Mouse (Mus musculus) yolk sac, embryonic 10.5 days (tissue): Measurements from ENCODE around the gene Aox2.

Experiments used
- DNase-seq: peaks from one replicate; pipeline ENCODE4 v3.0.0-alpha.2; 2017; ENCODE audit warnings: low spot score

Gene Aox2

DNA sequence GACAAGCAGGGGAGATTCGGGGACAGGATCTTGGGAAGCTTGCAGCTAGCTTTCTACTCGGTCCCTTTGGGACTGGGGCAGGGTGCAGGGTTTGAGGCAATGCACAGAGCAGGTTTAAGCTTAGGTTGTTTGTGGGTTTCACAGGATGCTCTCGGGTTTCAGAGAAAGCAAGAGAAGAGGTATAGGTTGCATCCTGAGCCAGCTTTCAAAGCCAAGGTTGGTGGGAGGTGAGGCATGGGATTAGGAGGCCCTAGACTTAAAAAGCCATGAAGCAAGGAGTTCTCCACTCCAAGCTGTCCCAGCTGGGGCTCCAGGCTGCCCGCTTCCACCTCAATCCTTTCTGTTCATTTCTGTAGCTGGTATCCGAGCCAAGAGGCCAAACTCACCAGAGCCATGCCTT lies at the start of gene Aox2:
Aox2 (plus strand) TSS at position 301 of the 400 bp plus-strand sequence.
- DNase-seq = no peak

DNA sequence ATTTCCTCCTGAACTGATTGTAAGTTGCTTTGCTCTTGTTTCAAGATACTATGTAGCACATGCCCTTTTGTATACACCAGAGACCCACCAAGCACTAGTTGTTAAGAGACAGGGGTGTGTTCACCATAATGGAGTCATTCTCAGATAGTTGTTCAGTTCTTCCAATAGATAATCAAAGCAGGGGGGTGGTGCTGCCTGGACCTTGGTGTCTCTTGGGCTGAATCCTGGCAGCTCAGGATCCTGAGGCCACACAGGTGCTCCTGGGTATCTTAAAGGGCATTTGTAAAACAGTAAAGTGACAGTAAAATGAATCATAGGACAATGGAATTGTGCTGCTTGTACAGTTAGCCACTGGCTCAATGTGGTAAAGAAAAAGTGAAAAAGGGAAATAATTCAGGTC lies 49.2 kb upstream of the Aox2 start:
- no peak for DNase-seq

DNA sequence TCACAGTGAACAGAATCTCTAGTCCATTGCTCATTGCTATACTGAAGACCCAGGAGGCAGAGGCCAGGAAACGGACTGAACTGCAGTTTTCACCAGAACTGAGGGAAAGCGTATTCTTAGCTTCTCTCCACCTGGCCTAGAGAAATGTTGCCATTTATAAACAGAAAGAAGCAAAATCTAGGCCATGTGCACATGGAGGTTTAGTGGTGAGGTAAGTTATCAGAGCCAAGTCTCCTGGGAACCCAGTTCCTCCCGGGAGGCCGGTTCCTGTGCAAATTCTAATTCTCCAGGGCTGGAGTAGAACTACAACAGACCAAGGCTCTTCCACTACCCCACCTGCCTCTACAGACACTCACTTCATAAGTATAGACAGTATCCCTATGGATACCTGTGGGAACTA lies 48.4 kb upstream of the Aox2 start:
- no peak for DNase-seq

DNA sequence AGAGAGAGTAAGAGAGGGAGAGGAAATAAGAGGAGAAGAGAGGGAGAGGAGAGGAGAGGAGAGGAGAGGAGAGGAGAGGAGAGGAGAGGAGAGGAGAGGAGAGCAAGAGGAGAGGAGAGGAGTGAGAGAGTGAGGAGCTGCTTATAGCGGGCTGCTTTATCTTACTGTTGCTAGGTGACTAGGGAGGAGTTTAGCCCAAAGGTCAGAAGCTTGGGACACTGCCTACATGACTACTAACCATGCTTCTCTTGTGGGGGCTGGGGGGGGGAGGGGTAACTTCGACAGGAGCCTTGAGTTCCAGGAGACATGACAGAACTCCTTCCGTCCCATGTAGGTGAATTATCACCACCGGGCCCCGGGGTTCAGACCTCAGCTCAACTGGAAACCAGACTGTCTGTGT lies 47.6 kb upstream of the Aox2 start:
- DNase-seq = peak; percentile 32

DNA sequence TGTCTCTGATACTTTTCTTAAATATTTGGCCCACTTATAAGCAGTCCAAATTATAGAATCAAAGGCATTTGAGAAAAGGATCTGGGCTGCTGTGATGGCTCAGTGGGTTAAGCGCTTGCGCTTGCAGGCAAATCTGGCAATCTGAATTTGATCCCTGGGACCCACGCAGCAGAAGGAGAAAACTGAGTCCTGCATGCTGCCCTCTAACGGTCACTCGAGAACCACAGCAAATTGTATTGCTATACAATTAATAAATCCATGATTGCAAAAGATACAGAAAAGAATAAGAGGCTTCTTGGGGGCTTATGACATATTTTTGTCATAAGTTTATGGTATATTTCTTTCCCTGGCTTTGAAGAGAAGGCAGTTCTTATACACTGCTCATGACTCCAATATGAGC lies 42.7 kb upstream of the Aox2 start:
- DNase-seq = no peak

DNA sequence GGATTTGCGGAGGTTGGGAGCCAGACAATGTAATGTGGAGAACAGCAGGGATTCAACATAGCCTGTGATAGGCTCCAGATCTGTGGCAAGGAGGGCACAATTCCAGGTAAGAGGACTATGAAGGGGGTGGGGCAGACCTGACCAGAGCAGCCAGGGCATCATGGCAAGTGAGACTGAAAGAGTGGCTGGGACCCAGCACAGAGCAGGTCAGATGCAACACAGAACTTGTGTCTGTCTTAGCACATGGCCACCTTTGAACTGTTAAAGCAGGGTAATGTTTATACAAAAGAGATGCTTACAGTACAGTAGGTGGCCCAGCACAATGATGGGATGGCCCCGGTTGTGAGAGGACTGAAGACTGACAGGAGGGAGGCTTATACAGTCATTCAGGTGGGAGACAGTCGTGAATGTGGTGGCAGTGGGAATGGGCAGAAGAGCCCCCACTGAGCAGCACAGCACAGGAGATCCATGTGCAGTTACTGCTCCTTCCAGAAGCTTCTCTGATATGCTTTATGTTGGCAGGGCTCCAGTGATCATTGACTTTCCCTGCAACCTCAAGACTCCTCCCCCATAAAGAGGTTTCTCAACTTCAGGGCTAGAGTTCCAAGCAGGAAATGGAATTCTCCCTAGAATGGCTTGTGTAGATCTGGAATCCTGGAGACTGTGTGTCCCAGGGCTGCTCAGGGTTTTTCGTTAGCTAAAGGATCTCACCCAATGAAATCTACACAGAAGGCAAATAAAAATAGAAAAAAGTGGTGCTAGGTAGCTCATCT lies 40.4 kb upstream of the Aox2 start:
- no peak for DNase-seq

DNA sequence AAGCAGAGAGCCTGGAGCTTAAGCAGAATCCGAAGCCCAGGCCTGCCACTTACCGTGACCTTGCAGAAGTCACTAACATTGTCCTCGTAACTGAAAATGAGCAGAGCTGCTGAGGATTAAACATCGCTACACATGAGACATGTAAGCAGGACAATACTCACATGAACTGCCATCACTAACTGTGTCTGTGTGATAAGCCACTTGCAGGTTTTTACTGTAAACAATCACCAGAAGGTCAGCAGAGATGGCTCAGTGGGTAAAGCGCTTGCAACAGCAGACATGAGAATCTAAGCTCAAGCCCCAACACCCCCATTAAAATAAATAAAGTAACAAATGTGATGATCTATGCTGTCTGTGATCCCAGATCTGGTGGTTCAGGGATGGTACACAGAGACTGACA lies 39.7 kb upstream of the Aox2 start:
- DNase-seq = no peak

DNA sequence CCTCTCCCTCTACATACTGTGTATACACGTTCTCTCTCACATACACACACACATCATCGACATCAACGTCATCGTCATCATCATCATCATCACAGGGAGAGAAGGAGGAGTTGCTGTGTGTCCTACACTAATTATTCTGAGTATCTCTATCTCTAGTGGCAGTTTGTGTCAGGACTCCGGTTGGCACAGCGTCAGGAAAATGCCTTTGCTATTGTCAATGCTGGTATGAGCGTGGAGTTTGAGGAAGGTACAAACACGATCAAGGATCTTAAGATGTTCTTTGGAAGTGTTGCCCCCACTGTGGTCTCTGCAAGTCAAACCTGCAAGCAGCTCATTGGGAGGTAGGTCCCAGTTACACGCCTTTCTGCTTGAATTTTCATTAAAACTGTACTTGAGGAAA lies 39.2 kb upstream of the Aox2 start:
- DNase-seq = no peak

DNA sequence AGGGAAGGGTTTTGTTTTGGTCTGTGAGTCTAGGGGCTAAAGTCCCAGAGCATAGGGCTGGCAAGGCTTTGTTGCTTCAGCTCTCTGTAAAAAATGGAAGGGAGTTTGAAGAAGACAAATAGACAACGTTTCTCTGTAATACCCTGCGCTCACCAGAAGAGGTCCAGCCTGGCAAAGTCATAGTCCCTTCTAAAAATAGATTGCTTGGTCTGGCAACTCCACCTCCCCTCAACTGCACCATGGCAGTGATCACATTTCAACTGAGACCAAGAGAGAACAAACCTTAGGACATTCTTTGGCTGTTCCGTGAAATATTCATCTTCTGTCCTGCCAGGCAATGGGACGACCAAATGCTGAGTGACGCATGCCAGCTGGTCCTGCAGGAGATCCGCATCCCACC lies 37.8 kb upstream of the Aox2 start:
- no peak for DNase-seq

DNA sequence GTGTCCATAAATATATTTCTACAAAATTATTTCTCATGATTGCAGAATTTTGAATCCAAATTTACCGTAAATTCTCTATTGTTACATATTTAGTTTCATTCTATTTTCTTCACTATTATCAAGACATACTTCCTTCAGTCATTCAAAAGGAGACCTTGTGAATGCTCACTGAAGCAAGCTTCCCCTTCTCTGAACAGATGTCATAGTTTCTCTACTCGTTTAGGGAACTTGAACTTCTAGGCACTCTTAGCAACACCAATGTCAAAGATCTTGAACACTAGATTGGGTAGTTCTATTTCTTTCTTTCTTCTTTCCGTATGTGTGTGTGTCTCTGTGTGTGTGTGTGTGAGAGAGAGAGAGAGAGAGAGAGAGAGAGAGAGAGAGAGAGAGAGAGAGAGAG lies 33.6 kb upstream of the Aox2 start:
- no peak for DNase-seq

DNA sequence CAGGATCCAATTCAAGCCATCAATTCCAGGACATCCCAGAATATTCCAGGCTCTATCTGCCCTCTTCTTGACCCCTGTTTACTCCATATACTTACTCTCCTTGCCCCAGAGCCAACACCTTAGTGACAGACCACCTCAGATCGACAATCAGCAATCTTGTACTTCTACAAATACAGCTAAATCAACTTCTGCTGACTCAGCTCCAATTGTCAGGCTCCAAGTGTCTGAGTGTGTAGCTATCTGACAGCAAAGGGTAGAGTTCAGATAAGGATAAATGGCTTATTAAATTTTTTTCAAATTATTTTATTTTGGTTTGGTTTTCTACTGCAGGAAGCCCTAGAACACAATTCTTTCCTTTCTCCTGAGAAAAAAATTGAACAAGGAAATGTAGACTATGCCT lies 29.6 kb upstream of the Aox2 start:
- DNase-seq = no peak

DNA sequence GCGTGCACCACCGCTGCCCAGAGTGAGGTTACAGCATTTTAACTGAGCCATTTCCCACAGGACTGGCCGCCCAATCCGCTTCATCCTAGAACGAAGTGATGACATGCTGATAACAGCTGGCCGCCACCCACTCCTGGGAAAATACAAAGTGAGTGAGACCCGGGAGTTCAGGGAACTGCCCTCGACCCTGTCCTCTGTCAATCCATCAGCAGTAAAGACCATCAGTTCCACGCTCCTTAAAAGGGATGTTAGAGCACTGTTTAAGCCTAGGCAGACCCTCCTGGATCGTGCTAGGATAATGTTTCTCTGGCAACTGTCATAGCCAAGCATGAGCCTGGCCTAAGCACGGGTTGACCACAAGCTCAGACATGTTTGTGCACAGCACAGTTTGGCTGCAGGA lies 24.7 kb upstream of the Aox2 start:
- DNase-seq = no peak

DNA sequence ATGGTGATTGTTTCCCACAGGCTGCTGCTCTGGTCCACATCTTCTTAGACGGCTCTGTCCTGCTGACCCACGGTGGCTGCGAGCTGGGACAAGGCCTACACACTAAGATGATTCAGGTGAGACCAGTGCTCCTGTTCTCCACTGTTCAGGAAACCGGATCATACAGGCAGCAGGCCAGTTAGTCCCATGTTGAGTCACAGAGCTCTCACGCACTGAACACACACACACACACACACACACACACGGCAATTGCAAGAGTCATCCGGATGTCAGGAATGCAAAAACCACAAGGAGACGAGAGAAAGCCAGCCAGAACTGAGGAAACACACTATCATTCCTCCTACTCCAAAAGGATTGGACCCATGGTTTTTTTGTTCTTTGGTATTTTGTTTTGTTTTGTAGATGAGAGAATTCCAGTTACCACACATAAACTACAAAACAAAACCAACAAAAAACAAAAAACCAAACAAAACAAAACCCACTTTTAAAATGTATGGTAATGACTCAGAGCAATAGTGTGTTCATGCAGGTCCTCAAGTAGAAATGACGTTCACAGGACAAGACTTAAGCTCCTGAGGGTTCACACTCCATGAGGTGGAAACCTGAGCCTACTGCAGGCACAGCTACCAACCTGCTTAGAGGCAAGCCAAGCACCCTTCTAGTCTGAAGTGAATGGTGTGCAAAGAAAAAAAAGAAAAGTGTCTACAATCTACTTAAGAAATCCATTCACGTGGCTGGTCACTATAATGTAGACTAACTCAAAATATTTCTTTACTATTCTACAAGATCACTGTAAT lies 20.7 kb upstream of the Aox2 start:
- DNase-seq = no peak

DNA sequence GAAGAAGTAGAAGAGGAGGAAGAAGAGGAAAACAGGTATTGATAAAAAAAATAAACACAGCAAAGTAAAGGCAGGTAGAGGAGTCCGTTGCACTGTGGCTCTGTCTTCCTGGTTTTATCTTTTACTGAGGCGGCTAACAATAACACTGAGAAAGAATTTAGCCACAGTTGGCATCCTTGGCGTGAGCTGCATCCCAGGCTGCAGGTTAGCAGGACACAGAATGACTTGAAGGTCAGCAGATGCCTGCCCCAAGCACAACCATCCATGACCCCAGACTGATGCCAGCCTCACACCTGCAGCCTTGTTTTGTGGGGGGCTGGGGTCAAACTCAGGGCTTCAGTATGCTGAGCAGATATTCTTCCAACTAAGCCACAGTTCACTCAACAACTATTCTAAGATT lies 17.8 kb upstream of the Aox2 start:
- no peak for DNase-seq

DNA sequence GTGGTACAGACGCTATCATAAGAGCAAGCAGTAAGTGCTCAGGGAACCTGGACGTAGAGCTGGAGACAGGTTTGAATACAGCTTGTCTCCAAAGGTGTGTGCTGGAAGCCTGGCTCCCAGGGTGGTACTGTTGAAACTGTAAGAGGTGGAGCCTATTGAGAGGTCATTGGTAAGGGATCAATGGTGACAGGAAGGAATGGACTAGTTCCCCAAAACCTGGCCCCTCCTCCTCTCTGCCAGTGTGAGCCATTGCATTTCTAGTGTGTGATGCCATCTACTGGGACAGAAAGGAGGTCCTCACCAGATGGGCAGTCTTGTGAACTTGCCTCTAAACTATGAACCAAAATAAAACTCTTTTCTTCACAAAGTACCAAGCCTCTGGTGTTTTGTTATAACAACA lies 9.9 kb upstream of the Aox2 start:
- DNase-seq = no peak

DNA sequence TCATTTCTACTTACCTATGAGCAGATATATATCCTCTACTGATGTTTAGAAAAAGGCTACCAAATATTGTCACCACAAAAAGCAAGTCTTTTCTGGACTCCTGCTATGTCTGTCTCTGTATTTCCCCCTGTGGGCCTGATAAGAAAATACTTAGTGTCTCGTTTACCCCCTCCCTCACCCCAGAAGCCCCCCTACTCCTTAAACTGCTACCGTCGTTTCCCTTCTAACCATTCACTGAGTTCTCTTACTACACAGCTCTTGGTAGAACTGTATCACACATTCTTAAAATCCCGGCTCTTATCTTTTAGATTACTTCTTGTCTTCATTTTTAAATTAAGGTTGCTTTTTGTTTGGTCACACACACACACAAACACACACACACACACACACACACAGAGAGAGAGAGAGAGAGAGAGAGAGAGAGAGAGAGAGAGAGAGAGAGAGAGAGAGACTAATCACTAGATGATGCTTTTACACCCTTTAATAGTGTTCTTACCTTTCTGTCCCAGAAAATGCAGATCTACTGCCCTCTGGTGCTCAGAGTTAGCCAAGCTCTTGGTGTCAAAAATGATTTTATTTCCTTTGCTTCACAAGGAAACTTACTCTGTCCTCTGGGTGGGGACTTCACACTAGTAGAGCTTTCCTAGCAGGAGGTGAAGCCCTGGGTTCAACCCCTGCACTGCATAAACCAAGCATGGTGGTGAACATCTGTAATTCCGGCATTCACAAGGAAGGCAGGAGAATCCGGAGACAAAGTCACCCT lies 7.1 kb upstream of the Aox2 start:
- DNase-seq = no peak

DNA sequence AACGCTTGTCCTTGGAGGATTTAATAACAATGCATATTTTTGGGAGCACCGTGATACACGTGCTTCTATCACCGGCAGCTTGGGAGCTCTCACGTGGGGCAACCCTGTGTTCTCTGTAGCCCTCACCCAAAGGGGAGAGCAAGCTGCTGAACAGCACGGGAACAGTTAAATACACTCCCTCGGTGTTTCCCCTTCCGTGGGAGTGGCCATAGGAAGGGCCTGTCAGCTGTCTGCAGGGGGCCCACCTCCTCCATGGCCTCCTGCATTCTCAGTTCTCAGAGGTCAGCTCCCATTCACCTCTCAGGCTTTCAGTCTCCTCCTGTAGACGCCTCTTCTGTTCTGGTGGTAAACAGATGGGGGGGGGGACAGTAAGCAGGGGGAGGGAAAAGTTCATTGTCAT lies 2.2 kb upstream of the Aox2 start:
- DNase-seq = no peak

DNA sequence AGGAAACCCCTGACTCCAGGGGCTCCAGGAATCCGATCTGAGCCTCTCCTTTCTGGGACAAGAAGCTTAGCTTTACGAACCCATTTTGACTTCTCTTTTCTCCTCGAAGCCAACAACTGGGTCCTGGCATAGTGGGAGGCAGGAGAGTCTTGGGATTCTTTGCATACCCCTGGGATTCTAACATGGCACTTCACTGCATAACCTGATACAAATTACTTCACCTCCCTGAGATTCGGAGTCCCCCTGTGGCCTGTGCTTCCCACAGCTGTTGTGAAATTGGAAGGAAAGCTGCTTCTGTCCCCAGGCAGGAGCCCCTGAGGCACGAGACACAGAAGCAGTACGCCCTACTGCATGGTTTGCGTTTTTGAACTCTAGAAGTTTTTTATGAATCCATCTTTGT lies 387 bp downstream of the Aox2 start:
- DNase-seq = no peak

DNA sequence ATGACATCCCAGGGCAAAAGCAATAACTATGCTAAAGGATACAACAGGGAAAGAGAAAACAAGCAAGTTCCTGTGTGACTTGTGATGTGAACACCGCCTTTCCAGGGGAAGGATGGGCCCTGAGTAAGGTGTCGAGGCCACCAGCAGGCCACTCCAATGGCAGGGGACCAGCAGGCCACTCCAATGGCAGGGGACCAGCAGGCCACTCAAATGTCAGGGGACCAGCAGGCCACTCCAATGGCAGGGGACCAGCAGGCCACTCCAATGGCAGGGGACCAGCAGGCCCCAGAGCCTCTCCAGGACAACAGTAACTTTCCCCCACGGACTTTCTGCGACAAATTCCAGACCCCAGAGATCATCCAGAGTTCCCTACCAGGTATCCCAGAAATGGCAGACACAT lies 2.3 kb downstream of the Aox2 start:
- no peak for DNase-seq

DNA sequence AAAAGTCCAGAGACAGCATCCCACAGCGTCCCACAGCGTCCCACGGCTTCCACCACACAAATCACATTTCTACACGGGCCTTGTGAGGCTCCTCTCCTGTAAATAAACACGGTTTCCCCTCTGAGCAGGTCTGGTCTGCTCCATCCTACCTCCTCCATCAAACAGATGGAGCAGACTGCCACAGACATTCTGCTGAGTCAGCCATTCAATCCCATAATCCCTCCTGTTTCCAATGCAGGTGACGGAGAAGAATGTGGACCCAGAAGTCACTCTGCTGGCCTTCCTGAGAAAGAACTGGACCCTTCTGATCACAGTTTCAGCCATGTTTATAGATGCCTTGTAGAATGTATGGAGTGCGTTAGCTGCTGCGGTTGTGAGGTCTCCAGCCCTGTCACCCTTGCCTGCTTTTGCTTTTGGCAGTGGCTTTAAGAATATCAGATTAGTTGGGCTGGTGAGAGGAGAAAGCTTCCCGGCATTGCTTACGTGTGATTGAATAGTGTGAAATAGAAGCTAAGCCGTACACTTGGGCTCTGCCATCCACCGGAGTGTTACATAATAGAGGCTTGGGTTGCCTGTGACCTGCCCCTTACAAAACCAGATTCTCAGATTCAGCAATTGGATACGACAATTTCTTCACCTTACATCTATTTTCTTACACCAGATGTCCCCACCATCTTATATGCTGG lies 3.0 kb downstream of the Aox2 start:
- no peak for DNase-seq

DNA sequence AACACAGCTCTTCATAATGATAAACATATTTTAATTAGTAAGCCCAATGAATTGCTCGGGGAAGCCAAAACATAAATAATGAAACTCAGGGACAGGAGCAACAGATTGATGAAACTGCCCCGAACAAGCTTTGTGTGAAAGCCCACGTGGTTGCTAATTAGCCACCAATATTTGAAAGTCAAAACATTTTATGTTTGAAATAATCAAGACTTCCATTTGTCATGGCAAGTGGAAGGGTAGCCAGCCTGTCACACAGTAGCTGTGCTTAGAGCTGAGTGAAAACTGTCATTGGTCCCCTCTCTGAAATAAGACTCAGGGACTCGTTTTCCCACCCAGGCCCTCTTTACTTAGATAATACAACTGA lies 3.5 kb downstream of the Aox2 start:
- DNase-seq = no peak

DNA sequence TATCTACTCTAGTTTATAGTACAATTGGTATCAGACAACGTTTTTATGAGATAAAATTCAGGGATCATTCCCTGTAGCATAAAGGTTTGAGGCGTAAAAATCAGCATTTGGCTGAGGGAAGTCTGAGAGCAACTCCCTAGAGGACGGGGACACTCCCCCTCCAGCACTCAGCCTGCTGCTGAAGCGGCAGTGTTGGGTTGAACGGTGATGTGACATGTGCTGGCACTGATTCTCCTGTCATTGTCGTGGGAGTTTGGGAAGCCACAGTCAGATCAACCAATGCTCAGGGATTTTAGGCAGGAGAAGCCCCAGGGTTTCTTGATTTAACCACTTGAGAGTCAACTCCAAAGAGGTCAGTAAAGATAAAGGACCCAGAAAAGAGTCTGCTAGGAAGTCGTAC lies 6.4 kb downstream of the Aox2 start:
- DNase-seq = no peak

DNA sequence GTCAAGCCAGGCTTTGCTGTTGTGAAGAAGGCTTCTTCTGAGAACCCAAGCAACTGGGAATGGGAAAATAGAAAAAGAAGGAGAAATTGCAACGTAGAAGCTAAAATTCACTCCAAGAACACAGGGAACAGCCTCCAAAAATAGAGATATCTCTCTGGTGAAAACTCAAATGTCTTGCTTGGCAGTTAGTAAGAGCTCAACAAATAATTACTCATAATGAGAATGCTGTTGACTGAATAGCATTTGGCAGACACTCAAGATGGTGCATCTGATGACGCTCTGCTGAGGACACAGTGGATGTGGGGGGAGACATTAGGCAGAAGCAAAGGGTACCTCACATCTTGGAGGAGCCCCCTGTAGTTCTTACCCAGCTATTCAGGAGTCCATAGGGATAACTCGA lies 10.0 kb downstream of the Aox2 start:
- no peak for DNase-seq
